Mouse (Mus musculus): ENCODE measurements at regions not wholly inside any gene's neighbourhood (a gene's known extent, or its start where the extent isn't known, plus 50 kb on each side); places are given as distances from the start of the nearest gene placed in this dataset.

GRCm38 (mm10) chr1:81945236-81945635 is 287.7 kb upstream of the Gm9747 start:
- DNase-seq: no peak

- no peak for DNase-seq
Observed at GRCm38 (mm10) chr1:81950140-81950550, 282.8 kb upstream of the Gm9747 start.

- DNase-seq: no peak
Observed at GRCm38 (mm10) chr1:81950853-81951252, 282.1 kb upstream of the Gm9747 start.

GRCm38 (mm10) chr1:81951493-81952011 is 281.4 kb upstream of the Gm9747 start:
- DNase-seq: no peak

- DNase-seq: no peak
Observed at GRCm38 (mm10) chr1:81952095-81952494, 280.8 kb upstream of the Gm9747 start.

GRCm38 (mm10) chr1:81954507-81954906 is 278.4 kb upstream of the Gm9747 start:
- no peak for DNase-seq

GRCm38 (mm10) chr1:81967062-81967461 is 265.9 kb upstream of the Gm9747 start:
- DNase-seq: no peak

GRCm38 (mm10) chr1:81967746-81968295 is 265.1 kb upstream of the Gm9747 start:
- DNase-seq: no peak

GRCm38 (mm10) chr1:81972575-81972974 is 260.3 kb upstream of the Gm9747 start:
- no peak for DNase-seq

- DNase-seq: no peak
Observed at GRCm38 (mm10) chr1:81973481-81973880, 259.4 kb upstream of the Gm9747 start.

- DNase-seq: no peak
Observed at GRCm38 (mm10) chr1:82007943-82008342, 225.0 kb upstream of the Gm9747 start.

- no peak for DNase-seq
Observed at GRCm38 (mm10) chr1:82008805-82009204, 224.1 kb upstream of the Gm9747 start.

GRCm38 (mm10) chr1:82010995-82011394 is 221.9 kb upstream of the Gm9747 start:
- DNase-seq: no peak

GRCm38 (mm10) chr1:82015341-82015740 is 217.6 kb upstream of the Gm9747 start:
- no peak for DNase-seq

- DNase-seq: no peak
Observed at GRCm38 (mm10) chr1:82018701-82019404, 214.1 kb upstream of the Gm9747 start.

- DNase-seq: no peak
Observed at GRCm38 (mm10) chr1:82027761-82028160, 205.2 kb upstream of the Gm9747 start.

GRCm38 (mm10) chr1:82031130-82031529 is 201.8 kb upstream of the Gm9747 start:
- no peak for DNase-seq

- DNase-seq: no peak
Observed at GRCm38 (mm10) chr1:82032410-82032809, 200.5 kb upstream of the Gm9747 start.

- DNase-seq: no peak
Observed at GRCm38 (mm10) chr1:82038171-82038570, 194.7 kb upstream of the Gm9747 start.

- no peak for DNase-seq
Observed at GRCm38 (mm10) chr1:82038698-82039097, 194.2 kb upstream of the Gm9747 start.

- no peak for DNase-seq
Observed at GRCm38 (mm10) chr1:82041286-82042050, 191.4 kb upstream of the Gm9747 start.

- DNase-seq: no peak
Observed at GRCm38 (mm10) chr1:82042051-82042432, 190.9 kb upstream of the Gm9747 start.

- DNase-seq: no peak
Observed at GRCm38 (mm10) chr1:82042527-82042926, 190.4 kb upstream of the Gm9747 start.

- no peak for DNase-seq
Observed at GRCm38 (mm10) chr1:82066291-82066690, 166.6 kb upstream of the Gm9747 start.

Measured in lung, postnatal 14 days (tissue).